Mouse (Mus musculus): Measurements from ENCODE around the gene Ift20. TPM values are rescaled to one million over a fixed set of nuclear protein-coding genes. Genes with fewer than 3 reads are reported as not detected.
"Not testable (repeated sequence)": the region's sequence is repeated elsewhere in the genome, so short reads cannot be mapped to it uniquely, and the experiment has no call there.

Gene Ift20
- total RNA-seq, 2 experiments from 2014 or later: 56.3 to 58.9 TPM

DNA sequence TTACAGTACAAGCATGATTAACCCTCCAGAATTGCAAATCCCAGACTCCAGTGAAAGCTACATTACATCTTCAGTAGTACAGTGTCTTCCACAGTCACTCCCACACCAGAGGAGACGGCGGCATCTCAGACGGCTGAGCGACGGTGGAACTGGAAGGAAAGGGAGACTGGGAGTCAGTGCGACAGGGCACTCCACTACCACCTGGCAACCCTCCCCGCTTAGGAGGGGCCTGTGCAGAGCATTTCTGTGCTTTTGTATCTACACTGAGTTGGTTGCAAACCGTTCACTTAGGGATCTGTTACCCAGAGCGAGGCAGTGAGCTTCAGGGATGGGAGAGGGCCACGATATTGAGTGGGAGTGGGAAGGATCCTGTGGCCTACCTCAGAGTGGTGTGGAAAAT is 32.7 kb downstream of the Ift20 start:
- no peak for DNase-seq

GRCm38 (mm10) chr11:78569806-78570205 is 33.6 kb downstream of the Ift20 start:
- DNase-seq: no peak

- no peak for DNase-seq
Measured at GRCm38 (mm10) chr11:78571441-78571840, 35.3 kb downstream of the Ift20 start.

DNA sequence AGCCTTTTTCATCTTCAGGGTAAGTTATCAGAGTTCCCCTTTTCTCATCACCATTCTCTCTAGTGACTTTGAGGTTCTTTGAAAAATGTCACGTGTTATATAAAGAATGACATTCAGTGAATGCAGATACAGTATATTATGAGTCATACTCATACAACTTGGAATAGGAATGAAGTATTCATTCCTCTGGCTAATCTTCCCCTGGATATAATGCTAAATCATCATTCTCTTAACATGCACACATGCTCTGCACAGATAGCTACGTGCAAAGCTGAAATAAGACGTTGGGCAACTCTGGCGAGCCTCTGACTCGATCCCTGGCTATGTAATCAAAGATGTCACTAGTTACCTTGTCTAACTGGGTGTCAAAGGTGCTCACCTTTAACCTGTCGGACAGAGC is 35.7 kb downstream of the Ift20 start:
- DNase-seq: no peak

DNA sequence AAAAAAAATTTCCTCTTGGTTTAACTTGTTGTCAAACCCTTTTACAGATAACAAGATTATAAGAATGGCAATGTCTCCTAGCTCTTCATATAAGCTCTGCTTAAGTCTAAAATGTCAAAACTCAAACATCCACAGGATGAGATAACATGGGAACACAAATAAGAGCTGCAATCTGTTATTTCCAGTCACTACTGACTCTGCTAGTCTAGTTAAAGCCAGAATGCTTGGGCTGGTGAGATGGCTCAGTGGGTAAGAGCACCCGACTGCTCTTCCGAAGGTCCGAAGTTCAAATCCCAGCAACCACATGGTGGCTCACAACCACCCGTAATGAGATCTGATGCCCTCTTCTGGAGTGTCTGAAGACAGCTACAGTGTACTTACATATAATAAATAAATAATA is 37.9 kb downstream of the Ift20 start:
- not testable (repeated sequence) for DNase-seq

GRCm38 (mm10) chr11:78574536-78574935 is 38.4 kb downstream of the Ift20 start:
- DNase-seq: no peak

- DNase-seq: no peak
Measured at GRCm38 (mm10) chr11:78574975-78575374, 38.8 kb downstream of the Ift20 start.

- DNase-seq: no peak
Measured at GRCm38 (mm10) chr11:78582848-78583247, 46.7 kb downstream of the Ift20 start.

GRCm38 (mm10) chr11:78586099-78586498 is 49.9 kb downstream of the Ift20 start:
- DNase-seq: no peak

DNA sequence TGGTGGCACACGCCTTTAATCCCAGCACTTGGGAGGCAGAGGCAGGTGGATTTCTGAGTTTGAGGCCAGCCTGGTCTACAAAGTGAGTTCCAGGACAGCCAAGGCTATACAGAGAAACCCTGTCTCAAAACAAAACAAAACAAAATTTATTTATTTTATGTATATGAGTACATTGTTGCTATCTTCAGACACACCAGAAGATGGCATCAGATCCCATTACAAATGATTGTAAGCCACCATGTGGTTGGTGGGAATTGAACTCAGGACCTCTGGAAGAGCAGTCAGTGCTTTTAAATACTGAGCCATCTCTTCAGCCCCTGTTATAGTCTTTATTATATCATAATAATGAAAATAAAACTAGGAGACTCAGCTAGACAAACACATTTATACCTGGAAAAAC is 51.5 kb downstream of the Ift20 start:
- not testable (repeated sequence) for DNase-seq

Other genes with a start within 250 kb of the Ift20 start
- 1 to 10 TPM; 1.2 to 1.4 TPM for gene BC030499, start 245.5 kb upstream of the Ift20 start, total RNA-seq (2021)
- gene Spag5, start 234.8 kb upstream of the Ift20 start, total RNA-seq (2021): 10 to 100 TPM; 32.6 to 33.2 TPM
- gene Aldoc, start 213.4 kb upstream of the Ift20 start, total RNA-seq (2021): 1 to 10 TPM; 3.3 to 3.6 TPM
- 10 to 100 TPM; 27.0 to 27.2 TPM for gene Pigs, start 207.9 kb upstream of the Ift20 start, total RNA-seq (2021)
- gene Unc119, start 192.9 kb upstream of the Ift20 start, total RNA-seq (2021): 10 to 100 TPM; 13.5 to 14.6 TPM
- not detected for gene Foxn1, start 149.8 kb upstream of the Ift20 start, total RNA-seq (2021)
- gene Slc13a2, start 114.1 kb upstream of the Ift20 start, total RNA-seq (2021): not detected
- 1 to 10 TPM; 2.3 to 3.5 TPM for gene Slc46a1, start 70.7 kb upstream of the Ift20 start, total RNA-seq (2021)
- under 1 TPM; 0.12 to 0.27 TPM for gene Sarm1, start 38.6 kb upstream of the Ift20 start, total RNA-seq (2021)
- 1 to 10 TPM; 4.8 to 8.6 TPM for gene Vtn, start 37.3 kb upstream of the Ift20 start, total RNA-seq (2021)
- not detected for gene Sebox, start 32.9 kb upstream of the Ift20 start, total RNA-seq (2021)
- gene Tmem199, start 24.2 kb upstream of the Ift20 start, total RNA-seq (2021): 10 to 100 TPM; 18.3 to 19.6 TPM
- 100 to 1,000 TPM; 148 to 152 TPM for gene Poldip2, start 24.2 kb upstream of the Ift20 start, total RNA-seq (2021)
- gene Tnfaip1, start within 50 bp of the Ift20 start, total RNA-seq (2021): 10 to 100 TPM; 69.6 to 71.6 TPM
- gene Tmem97, start 14.4 kb downstream of the Ift20 start, total RNA-seq (2021): 10 to 100 TPM; 31.4 to 32.3 TPM
- 10 to 100 TPM; 20.6 to 20.8 TPM for gene Nlk, start 161.0 kb downstream of the Ift20 start, total RNA-seq (2021)
- 10 to 100 TPM; 22.2 to 22.3 TPM for gene Ccnq, start 215.4 kb downstream of the Ift20 start, total RNA-seq (2021)